Mouse (Mus musculus) cortical plate, adult 2 months (tissue): ENCODE data around the gene Ift122. TPM values are rescaled to one million over a fixed set of nuclear protein-coding genes. Genes with fewer than 3 reads are reported as not detected.
"Not testable (repeated sequence)": the region's sequence is repeated elsewhere in the genome, so short reads cannot be mapped to it uniquely, and the experiment has no call there.

Experiments used
- H3K27ac ChIP-seq: fragments of 200-500 bp; 2 replicates; pipeline ENCODE4 v1.5.1; 2012; ENCODE audit warnings: low read length, control low read depth, inconsistent platforms; ENCODE audit not compliant: insufficient read depth
- H3K4me1 ChIP-seq: fragments of 200-500 bp; 2 replicates; pipeline ENCODE4 v1.6.1; 2011; ENCODE audit warnings: low read length; ENCODE audit not compliant: control insufficient read depth, insufficient read depth
- H3K4me3 ChIP-seq: fragments of 200-500 bp; 2 replicates; pipeline ENCODE4 v1.5.1; 2011; ENCODE audit warnings: mild to moderate bottlenecking, low read length, control low read depth; ENCODE audit not compliant: insufficient read depth
- CTCF ChIP-seq: fragments of 200-500 bp; IDR thresholded peaks from 2 replicates; pipeline ENCODE4 v1.5.1; 2011; ENCODE audit warnings: mild to moderate bottlenecking, control low read depth, low read length; ENCODE audit not compliant: insufficient read depth; ENCODE audit errors: extremely low read depth
- POLR2A ChIP-seq: fragments of 200-500 bp; IDR thresholded peaks from 2 replicates; pipeline ENCODE4 v1.6.1; 2011; ENCODE audit warnings: mild to moderate bottlenecking, low read length, control low read depth; ENCODE audit not compliant: insufficient read depth; ENCODE audit errors: extremely low read depth
- polyA plus RNA-seq: library from polyadenylated mRNA; depleted of rRNA; stranded (reverse); fragments of >200 nt; gene quantifications from 2 replicates; pipeline ENCODE4 v1.2.3, GENCODE M21; 2012

The Ift122 gene
- polyA plus RNA-seq, 1 experiment, result 31.2 TPM

- TF ChIP-seq POLR2A, result no peak
- no peak for TF ChIP-seq CTCF
- Histone ChIP-seq H3K4me3 (no peak overlapping the region), H3K4me1 (no peaks in the 10 kb centered on the region), H3K27ac (no peak overlapping the region)
Observed at GRCm38 (mm10) chr6:115818129-115818528, 35.1 kb upstream of the Ift122 start.

GRCm38 (mm10) chr6:115821216-115821993, 31.9 kb upstream of the Ift122 start:
- Histone ChIP-seq H3K4me1 (no peaks in the 10 kb centered on the region), H3K4me3 (no peak overlapping the region), H3K27ac (no peak overlapping the region)
- no peak for TF ChIP-seq POLR2A
- no peak for TF ChIP-seq CTCF

- not testable (repeated sequence) for H3K4me3 ChIP-seq, H3K4me1 ChIP-seq, H3K27ac ChIP-seq
- peak; percentile 51; the same call in 1 of the 2 replicates for TF ChIP-seq CTCF
Observed at GRCm38 (mm10) chr6:115823850-115824464, 29.3 kb upstream of the Ift122 start.

- no peaks in the 10 kb centered on the region for H3K4me1 ChIP-seq
- no peak for TF ChIP-seq CTCF
- no peak for TF ChIP-seq POLR2A
Observed at GRCm38 (mm10) chr6:115830779-115831601, 22.3 kb upstream of the Ift122 start.

GRCm38 (mm10) chr6:115832152-115832850, 21.0 kb upstream of the Ift122 start:
- Histone ChIP-seq H3K4me1 (no peaks in the 10 kb centered on the region), H3K4me3 (no peak overlapping the region), H3K27ac (no peak overlapping the region)
- no peak for TF ChIP-seq POLR2A
- TF ChIP-seq CTCF, result no peak

More at GRCm38 (mm10) chr6:115830779-115831601, 22.3 kb upstream of the Ift122 start:
- no peak overlapping the region for H3K4me3 ChIP-seq
- no peak overlapping the region for H3K27ac ChIP-seq

- Histone ChIP-seq H3K27ac (no peak overlapping the region), H3K4me1 (no peaks in the 10 kb centered on the region), H3K4me3 (no peak overlapping the region)
- TF ChIP-seq CTCF, result no peak
- TF ChIP-seq POLR2A, result no peak
Observed at GRCm38 (mm10) chr6:115833861-115834260, 19.4 kb upstream of the Ift122 start.

GRCm38 (mm10) chr6:115838161-115838597, 15.1 kb upstream of the Ift122 start, which contains the start of gene Efcab12:
Efcab12 (minus strand) TSS chr6:115838412.
- TF ChIP-seq CTCF (no peak), POLR2A (peak; percentile 41; the same call in 1 of the 2 replicates)
- no peaks in the 10 kb centered on the region for H3K4me1 ChIP-seq
- peak within 1 kb of the TSS; percentile 26 for H3K4me3 ChIP-seq
- H3K27ac ChIP-seq, result no peak within 1 kb of the TSS

GRCm38 (mm10) chr6:115838745-115839144, 14.5 kb upstream of the Ift122 start:
- no peak for TF ChIP-seq CTCF
- no peak for TF ChIP-seq POLR2A
- Histone ChIP-seq H3K27ac (no peak overlapping the region), H3K4me3 (no peak overlapping the region), H3K4me1 (no peaks in the 10 kb centered on the region)

GRCm38 (mm10) chr6:115845006-115845405, 8.3 kb upstream of the Ift122 start:
- Histone ChIP-seq H3K4me3 (no peak overlapping the region), H3K27ac (no peak overlapping the region), H3K4me1 (no peaks in the 10 kb centered on the region; the same call in 1 of the 2 replicates)
- TF ChIP-seq POLR2A (no peak), CTCF (no peak)
